Mouse (Mus musculus) layer of hippocampus, adult 18-20 months (tissue): Measurements from ENCODE around the gene Pbx2. TPM values are rescaled to one million over a fixed set of nuclear protein-coding genes. Genes with fewer than 3 reads are reported as not detected.
A peak's percentile ranks its signal among the peaks of the same experiment; 100 is the strongest.
"Not testable (repeated sequence)": the region's sequence is repeated elsewhere in the genome, so short reads cannot be mapped to it uniquely, and the experiment has no call there.

Experiments used
- DNase-seq, 2 experiments: peaks; one replicate each; pipeline ENCODE4 v3.0.0; 2022; ENCODE audit warnings: low spot score in 2 of 2
- long read RNA-seq: library from polyadenylated mRNA; stranded (forward); transcript quantifications from one replicate; pipeline ENCODE4 v2.0.0, GENCODE M21; 2021
- total RNA-seq, 2 experiments: library from RNA; stranded (reverse); gene quantifications; 2 replicates each; pipeline ENCODE4 v1.2.3; 2021

Gene Pbx2
- total RNA-seq = 10 to 100 TPM; 67.3 to 69.1 TPM
- long read RNA-seq, transcript Pbx2-201 (9 exons, 3,068 nt) = major isoform, 6 of 14 reads
- long read RNA-seq, partial matches to known transcripts = 2 of 14 reads
- long read RNA-seq, other reads (novel, unspliced or antisense) = 4 of 14 reads

DNA sequence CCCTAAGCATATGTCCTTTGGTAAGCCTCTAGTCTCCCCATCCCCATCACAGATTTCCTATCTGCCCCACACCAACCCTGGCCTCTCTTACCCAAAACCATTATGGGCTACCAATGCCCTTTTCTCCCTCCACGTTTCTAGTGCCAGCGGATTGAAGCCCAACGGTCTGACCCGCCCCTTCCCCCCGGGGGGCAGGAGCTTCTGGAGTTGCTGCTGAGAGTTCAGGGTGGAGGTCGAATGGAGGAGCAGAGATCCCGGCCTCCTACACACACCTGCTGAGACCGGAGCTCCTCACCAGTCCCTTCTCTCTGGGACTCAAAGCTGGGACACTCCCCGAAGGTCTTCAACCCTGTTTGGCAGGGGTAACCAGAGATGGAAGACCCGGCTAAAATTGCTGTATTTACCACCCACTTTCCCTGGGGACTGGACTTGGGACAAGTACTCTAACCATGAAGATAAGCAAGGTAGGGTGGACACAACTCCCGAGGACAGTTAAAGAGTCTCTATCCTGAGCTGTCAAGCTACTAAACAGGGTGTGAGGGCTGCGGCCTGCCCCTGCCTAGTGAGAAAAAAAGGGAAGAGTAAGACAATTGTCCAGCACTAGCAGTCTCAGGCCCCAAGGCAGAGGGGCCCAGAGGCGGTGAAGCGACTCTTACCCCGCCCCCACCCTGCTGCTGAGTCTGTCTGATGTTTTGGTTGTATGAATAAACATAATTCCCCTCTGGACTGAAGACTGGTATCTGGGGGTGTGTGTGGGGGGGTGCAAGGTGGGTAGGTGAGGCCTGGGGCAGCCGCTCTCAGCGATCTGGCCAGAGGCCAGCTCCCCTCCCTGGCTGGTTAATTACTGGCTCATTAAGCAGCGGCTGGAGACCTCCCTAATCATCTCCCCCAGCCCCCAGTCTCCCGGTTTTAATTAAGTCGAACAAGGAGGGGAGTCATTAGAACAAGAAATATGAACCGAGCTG, at the start of gene Pbx2:
Pbx2 (plus strand) TSS at position 238 of the 965 bp plus-strand sequence.
- no peak for DNase-seq

DNA sequence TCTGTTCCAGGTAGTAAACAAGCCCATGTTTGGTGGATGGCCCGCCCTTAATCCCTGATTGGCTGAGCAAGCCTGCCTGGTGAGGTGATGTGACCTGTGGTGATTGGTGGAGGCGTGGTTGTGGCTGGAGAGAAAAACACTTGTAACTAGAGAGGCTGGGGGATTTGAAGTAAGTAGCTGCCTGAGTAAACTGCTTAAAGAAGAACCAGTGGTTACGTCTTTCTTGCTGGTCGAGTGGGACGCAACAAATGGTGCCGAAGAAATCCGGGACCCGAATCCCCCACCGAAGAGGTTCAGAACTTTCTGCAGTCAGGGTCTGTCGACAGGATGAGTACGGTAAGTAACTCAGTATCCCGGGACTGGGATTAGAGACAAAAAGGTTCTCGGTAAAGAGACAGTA, 47.5 kb upstream of the Pbx2 start:
- not testable (repeated sequence) for DNase-seq

DNA sequence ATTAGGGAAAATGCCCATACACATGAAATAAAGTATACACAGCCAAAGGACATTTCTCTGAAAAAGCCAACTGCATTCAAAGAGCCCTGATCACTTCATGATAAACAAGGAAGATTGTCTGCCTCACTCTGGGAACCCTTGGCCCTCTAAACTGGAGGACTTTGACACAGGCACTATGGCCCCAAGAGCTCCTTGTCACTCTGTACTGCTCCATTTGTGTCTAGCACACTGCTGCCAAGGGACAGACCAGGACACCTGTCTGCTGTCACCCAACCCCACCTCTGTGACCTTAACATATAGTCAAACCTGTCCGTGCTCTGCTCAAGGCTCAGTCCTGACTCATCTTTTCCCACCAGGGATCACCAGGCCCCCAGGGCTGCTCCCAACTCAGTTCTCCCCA, 44.3 kb upstream of the Pbx2 start:
- DNase-seq = no peak

DNA sequence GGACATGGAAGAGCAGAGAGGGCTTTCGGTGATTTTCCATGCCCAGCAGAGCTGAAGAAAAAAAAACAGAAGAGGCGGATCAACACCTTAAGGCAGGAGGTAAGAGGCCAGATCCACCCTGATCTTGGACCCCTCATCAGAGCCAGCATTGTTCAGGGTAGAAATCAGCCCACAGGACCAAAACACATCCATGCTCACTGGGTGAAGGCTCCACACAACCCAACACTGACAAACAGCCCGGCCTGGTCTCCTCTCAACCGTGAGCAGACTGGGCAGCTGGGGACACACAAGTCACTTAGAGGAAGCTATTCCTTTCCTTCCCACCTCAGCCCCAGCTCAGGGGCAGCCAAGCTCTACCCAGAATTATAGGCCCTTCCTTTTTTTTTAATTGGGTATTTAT, 43.5 kb upstream of the Pbx2 start:
- DNase-seq = no peak

DNA sequence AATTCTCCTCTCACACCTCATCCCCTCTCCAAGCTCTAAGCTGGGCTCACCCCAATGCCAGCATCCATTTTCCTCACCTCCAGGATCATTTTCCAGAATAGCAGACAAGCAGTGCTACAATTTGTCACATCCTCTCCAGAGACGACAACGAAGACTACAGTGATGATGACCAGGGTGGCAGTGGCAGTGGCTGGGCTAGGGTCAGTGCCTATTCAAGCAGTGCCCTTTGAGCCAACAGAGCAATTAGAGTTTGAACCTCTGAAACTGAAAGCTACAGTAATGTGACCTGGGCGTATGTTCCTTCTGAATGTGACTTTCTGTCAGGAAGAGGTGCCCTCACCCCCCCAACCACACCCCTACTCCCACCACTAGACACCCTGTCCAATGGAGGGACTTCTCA, 41.9 kb upstream of the Pbx2 start:
- no peak for DNase-seq

DNA sequence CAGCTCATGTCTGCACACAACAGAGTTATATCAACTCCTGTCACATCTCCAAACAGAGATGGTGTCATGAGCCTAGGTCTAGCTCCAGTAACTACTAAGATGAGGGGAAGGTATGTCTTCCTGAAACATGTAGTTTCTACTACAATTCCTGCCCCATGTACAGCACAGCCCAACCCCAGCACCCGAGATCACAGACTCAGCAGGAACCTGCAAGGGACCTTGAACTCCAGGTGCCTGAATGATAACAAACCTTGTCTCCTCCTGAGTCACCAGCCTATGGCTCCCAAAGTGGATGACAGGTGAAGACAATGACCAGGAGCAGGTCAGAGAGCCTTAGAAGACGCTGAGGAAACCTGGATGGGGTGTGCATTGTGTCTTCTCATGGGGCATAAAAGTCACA, 41.2 kb upstream of the Pbx2 start:
- no peak for DNase-seq

DNA sequence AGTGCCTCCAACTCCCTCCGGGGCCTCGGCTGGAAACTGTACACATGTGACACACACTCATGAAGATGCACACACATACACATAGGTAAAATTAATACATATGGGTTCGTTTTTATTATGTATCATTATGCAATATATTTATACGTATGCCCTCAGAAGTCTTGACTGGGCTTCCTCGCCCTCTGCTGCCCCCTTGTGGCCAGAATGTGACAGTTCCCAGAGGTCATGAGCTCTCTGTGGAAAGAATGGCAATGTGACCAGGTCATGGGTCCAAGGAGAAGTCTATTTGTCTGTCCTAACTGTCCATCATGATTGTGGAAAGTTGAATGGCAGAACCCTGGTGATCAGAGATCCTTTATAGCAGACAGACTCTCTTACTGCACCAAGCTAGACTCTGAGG, 35.6 kb upstream of the Pbx2 start:
- DNase-seq = peak; percentile 40 to 80

DNA sequence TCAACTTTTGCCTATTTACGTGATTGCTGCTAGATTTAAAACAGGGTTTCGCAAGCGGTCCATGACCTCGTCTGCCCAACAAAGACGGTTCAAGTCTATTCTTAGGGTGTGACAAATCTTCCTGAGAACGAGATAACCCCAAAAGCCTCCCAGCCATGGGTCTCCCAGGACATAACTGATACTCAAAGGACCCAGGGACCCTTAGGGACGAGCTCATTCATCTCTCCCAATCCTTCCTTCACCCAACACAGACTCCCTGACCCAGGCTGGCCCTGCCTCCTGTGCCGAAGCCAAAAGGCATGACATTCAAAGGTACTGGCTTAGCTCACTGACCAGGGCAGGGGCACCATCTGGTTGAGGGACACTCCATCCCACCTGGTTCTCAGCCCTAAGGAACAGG, 34.7 kb upstream of the Pbx2 start:
- no peak for DNase-seq

DNA sequence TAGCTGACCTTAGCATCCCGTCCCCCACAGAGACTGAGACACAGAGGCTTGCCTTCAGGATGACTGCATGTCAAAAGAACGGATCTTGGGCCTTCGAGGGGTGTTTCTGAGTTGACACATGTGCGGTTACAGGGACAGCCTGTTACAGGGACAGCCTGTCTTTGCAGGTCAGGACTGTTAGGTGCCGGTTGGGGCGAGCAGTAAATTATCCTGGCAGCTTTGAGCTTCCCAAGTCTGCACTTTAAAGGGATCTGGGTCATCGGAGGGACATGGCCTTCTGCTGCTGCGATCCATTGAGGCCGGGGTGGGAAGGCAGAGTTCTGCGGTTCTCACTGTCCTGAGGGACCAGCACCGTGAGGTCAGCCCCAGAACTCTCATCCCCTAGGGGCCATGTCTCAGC, 33.7 kb upstream of the Pbx2 start:
- DNase-seq = no peak

DNA sequence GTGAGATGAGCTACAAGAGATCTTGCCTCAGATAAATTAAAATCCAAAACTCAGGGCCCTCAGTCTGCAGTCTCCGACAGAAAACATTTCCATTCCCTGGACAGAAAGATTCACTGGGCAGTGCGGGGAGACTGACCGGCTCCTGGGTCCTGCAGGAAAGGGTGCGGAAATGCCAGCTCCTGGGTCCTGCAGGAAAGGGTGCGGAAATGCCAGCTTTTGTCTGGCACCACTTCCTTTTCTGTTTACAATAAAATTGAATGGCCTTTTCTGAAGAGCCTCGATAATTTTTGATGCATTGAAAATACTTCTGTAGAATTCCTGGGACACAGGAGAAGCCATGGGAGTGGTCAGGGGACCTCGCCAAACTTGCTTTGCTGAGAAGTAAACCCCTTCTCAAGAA, 31.9 kb upstream of the Pbx2 start:
- no peak for DNase-seq

DNA sequence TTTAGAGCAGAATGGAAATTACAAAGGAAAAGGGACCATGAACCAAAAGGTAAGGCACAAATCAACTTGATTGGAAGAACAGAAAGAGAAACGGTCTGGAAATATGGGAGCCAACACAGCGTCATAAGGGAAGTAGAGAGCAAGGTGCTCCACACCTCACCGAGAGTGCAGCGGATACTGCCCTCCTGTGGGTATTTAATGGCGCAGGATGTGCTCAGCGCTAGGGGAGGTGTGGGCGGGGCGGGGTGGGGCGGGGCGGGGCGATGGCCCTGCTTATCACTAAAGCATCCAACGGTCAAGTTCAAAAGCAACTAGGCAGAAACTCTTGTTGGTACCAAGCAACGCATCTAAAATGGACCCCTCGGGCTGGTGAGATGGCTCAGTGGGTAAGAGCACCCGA, 31.2 kb upstream of the Pbx2 start:
- no peak for DNase-seq

DNA sequence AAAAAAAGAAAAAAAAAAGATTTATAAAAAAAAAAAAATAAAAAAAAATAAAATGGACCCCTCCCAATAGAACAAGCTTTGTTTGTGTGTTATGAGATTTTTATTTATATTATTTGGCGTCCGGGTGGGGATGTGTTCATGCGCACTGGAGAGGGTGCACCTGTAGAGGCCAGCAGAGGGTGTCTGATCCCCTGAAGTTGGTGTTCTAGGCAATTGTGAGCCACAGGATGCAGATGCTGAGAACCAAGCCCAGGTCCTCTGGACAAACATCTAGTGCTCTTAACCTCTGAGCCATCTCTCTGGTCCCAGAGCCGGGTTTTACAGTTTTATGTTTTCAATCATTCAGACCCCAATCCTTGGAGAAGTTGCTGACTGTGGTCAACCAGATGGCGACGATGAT, 30.6 kb upstream of the Pbx2 start:
- DNase-seq = no peak

DNA sequence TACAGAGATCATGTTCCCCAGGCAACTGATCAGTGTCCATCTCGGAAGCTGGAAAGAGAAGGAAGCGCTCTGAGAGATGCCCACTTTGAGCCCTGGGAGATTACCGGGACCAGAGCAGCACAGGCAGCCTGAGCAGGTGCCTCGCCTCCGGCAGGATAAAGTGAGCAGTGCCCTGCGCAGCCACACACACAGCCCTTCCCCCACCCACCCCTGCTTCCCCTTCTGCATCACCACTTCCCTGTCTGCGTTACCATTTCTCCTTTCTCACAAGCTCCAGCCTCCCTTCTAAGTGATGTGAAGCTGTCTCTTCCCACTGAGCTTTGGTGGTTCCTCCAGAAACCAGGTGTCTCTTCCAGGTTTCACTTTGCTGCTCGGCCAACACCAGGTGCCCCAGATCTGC, 29.9 kb upstream of the Pbx2 start:
- no peak for DNase-seq

DNA sequence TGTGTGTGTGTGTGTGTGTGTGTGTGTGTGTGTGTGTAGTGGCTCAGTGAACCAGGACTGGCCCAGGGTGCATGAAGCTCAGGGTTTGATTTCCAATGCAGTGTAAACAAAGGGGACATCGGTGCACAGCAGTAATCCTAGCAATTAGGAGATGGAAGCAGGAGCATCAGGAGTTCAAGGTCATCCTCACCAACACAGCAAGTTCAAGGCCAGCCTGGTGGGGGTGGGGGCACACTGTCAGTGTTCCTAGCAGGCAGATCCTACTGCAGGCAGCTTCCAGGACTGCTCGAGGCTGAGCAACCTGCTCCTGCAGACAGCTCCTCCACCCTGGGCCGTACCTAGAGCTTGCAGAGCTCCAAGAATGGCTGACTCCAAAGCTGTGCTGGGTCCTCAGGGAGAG, 28.5 kb upstream of the Pbx2 start:
- no peak for DNase-seq

DNA sequence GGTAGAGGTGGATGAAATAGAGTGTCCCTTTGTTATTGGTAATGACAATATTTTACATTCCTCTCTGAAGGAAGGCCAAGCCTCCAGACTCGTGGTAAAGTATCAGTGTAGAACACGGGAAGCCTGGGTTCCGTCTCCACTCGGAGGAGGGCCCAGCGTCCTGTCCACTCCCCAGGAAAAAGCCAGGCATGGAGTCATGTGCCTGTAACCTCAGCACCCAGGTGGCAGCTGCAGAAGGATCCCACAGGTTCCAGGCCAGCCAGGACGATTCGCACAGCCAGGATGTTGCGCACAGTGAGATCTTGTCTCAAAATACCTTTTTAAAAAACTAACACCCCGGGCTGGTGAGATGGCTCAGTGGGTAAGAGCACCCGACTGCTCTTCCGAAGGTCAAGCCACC, 27.7 kb upstream of the Pbx2 start:
- DNase-seq = no peak

DNA sequence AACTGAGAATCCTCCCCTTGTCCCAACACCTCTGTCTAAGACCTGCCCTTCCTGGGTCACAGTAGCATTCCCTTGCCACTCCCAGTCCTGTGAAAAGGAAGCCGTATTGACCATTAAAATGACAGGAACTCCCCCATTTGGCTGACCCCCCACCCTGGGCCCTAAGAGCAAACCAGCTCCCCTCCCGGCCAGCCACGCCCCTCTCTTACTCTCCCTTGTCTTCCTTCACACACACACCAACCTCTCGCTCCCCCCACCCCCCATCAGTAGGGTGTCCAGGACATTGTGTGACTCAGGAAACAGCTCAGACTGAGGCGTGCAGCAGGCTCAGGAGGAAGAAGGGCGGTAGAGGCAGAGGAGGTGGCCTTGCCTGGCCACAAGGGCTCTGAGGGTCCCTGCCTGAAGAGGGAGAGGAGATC, 27.1 kb upstream of the Pbx2 start, which contains the start of gene Notch4:
Notch4 (plus strand) TSS at position 266 of the 419 bp plus-strand sequence.
- DNase-seq = no peak

DNA sequence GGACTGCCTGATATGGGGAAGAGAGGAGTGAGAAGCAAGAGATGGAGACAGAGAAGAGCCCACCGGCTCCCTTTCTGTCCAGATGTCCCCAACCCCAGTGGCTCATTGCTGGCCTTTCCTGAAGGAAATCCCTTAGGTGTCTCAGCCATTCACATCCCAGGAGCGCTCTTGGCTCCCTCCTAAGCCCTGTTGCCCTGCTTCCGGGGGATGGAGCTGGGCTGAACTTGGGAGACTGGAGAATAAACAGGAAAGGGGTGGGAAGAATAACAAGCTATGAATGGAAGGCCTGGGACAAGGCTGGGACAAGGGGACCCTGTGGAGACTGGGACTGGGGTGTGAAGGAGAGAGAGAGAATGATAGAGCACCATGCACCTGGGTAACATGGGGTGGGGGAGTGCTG, 26.3 kb upstream of the Pbx2 start:
- no peak for DNase-seq

DNA sequence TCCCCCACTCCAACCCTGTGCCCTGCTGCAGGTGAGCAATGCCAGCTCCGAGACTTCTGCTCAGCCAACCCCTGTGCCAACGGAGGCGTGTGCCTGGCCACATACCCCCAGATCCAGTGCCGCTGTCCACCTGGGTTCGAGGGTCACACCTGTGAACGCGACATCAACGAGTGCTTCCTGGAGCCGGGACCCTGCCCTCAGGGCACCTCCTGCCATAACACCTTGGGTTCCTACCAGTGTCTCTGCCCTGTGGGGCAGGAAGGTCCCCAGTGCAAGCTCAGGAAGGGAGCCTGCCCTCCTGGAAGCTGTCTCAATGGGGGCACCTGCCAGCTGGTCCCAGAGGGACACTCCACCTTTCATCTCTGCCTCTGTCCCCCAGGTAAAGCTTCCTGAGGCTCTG, 23.8 kb upstream of the Pbx2 start:
- no peak for DNase-seq

DNA sequence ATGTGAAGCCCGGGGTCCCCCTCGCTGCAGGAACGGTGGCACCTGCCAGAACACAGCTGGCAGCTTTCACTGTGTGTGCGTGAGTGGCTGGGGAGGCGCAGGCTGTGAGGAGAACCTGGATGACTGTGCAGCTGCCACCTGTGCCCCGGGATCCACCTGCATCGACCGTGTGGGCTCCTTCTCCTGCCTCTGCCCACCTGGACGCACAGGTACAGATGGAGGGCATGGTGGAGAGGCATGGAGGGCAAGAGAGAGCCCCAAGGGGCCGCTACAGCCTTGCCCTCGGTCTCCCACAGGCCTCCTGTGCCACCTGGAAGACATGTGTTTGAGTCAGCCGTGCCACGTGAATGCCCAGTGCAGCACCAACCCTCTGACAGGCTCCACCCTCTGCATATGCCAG, 22.6 kb upstream of the Pbx2 start:
- DNase-seq = no peak

DNA sequence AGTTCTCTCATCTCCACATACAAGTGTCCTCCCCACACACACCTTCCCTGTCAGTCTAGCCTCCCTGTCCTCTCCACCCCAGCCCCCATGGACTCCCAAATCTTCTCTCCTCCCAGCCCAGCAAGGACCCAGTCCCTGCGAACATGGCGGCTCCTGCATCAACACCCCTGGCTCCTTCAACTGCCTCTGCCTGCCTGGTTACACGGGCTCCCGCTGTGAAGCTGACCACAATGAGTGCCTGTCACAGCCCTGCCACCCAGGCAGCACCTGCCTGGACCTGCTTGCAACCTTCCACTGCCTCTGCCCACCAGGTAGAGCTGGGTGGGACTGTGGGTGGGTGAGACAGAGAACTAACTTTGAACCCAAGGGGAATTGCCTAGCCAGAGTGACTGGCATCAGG, 21.1 kb upstream of the Pbx2 start:
- no peak for DNase-seq

DNA sequence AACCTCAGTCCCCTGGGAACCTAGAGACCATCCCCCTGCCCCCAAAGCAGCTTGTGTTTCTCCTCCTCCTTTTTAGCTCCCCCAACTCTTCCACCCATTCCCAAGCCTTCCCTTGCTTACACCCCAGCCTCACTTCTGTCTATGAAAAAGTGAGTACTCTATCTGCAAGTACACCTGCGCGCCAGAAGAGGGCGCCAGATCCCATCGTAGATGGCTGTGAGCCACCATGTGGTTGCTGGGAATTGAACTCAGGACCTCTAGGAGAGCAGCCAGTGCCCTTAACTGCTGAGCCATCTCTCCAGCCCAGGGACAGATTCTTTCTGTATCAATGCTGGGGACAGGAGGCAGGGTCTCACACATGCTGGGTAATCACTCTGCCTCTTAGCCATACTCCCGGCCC, 19.2 kb upstream of the Pbx2 start:
- no peak for DNase-seq

DNA sequence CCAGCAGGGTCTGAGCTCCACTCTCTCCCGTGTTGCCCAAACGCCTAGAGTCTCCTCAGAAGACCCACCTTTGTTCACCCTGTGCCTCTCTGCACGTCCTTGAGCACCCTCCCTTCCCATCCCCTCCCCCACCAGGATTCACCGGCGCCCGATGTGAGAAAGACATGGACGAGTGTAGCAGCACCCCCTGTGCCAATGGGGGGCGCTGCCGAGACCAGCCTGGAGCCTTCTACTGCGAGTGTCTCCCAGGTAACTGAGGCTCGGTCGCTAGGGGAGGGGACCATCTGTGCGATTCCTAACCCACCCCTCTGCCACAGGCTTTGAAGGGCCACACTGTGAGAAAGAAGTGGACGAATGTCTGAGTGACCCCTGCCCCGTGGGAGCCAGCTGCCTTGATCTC, 18.7 kb upstream of the Pbx2 start:
- no peak for DNase-seq

DNA sequence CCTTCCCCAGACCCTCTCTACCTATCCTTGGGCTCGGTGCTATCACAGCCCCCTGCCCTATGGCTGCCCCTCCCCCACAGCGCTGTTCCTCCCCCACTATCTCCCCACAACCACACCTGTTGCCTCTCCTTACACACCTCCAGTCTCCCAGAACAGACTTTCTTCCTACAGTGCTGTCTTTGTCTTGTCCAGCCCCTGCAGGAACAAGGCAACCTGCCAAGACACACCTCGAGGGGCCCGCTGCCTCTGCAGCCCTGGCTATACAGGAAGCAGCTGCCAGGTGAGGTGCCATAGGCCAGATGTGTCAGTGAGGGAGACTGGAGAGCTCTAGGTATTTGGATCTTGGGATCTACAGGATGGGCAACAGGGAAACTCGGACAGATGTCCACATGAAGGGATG, 14.5 kb upstream of the Pbx2 start:
- DNase-seq = no peak
